Mouse (Mus musculus) cerebellum, adult 18-20 months (tissue): ENCODE data around the gene Aplp2.

Experiments
- DNase-seq, 2 experiments: peaks; one replicate each; pipeline ENCODE4 v3.0.0; 2021

The Aplp2 gene

GRCm38 (mm10) chr9:31120533-31120915 is 91.1 kb downstream of the Aplp2 start:
- no peak for DNase-seq

DNA sequence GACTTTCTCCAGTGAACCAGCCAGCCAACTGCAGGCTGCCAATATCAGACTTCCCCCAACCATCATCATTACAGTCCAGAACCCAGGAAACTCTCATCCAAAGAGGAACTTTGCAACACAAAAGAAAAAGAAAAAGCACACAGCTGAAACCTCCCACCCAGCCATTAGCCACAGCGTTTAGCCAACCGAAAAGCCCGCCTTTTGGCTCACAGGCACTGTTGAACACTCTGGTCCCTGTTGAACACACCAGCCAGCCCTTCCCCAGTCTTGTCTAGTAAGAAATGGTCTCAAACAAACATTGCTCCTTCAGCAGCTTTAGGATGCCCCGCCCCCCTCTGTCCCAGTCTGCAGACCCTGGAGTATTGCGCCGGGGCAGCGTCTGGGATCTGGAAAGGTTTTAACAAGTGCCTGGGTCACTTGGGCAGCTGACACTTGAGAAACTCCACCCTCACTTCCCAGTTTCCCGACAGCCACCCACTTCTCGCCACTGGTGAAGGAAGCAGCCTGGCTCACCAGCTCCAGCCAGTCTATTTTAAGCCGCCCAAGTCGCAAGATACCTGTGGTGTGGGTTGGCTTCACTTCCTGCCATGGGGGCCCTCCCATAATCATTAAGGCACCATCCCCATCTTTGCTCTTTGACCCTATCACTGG is 91.6 kb downstream of the Aplp2 start:
- no peak for DNase-seq

- no peak for DNase-seq
Measured at GRCm38 (mm10) chr9:31119405-31119804, 92.2 kb downstream of the Aplp2 start.

- DNase-seq = no peak
Measured at GRCm38 (mm10) chr9:31118520-31119298, 92.9 kb downstream of the Aplp2 start.

DNA sequence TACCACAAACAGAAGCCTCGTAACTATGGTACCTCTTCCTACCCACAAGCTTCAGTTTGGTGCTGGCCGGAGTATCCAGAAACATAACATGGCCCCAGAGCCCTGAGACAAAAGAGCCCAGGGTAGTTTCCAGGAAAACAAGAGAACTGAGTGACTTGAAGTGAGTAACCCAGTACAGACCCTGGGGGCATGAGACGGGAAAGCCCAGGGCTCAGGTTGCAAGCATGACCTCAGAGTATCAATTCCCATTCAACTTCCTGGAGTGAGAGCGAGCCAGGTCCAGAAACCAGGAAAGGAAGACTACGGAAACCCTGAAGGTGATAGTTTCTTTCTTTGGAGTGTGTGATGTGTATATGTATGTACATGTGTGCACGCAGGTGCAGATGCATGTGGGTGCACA is 94.1 kb downstream of the Aplp2 start:
- DNase-seq = no peak

GRCm38 (mm10) chr9:31117088-31117487 is 94.5 kb downstream of the Aplp2 start:
- DNase-seq = no peak

- DNase-seq = no peak
Measured at GRCm38 (mm10) chr9:31115586-31115985, 96.0 kb downstream of the Aplp2 start.

DNA sequence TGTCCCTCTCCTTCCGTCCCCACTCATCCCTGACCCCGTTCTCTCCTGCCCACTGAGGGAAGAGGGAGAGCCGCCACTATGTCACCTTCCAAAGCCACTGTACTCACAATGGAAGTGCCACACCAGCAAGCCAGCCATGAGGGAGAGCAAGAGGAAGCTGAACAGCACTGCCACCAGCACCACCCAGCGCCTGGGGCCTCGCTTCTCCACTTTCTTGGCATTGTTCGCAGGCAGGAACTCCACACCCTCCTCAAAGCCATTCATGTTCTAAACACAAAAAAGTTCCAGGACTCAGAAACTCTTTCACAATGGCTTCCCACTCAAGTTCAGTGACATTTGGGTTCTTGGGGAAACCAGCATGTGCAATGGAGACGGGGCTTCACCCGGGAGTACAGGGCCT is 103.2 kb downstream of the Aplp2 start:
- DNase-seq = no peak
